Mouse (Mus musculus) heart, adult 2 months (tissue): Measurements from ENCODE around the gene Ispd. TPM values are rescaled to one million over a fixed set of nuclear protein-coding genes. Genes with fewer than 3 reads are reported as not detected.

Experiments
- DNase-seq, 2 experiments: peaks; one replicate each; pipeline ENCODE4 v3.0.0; 2021
- H3K27ac ChIP-seq: fragments of 200-600 bp; 2 replicates; pipeline ENCODE4 v1.8.1; 2022
- H3K27me3 ChIP-seq: fragments of 200-500 bp; 2 replicates; pipeline ENCODE4 v1.6.1; 2012; ENCODE audit warnings: mild to moderate bottlenecking, low read length, inconsistent platforms, mixed read lengths; ENCODE audit not compliant: control insufficient read depth, insufficient read depth
- H3K36me3 ChIP-seq: fragments of 200-500 bp; 2 replicates; pipeline ENCODE4 v1.6.1; 2012; ENCODE audit warnings: low read length, inconsistent platforms; ENCODE audit not compliant: control insufficient read depth, insufficient read depth
- H3K4me1 ChIP-seq: fragments of 200-500 bp; 2 replicates; pipeline ENCODE4 v1.6.1; 2011; ENCODE audit warnings: low read length; ENCODE audit not compliant: control insufficient read depth, insufficient read depth
- H3K4me3 ChIP-seq: fragments of 200-600 bp; 2 replicates; pipeline ENCODE4 v1.8.1; 2022
- H3K79me2 ChIP-seq: fragments of 200-500 bp; replicated peaks from 2 replicates; pipeline ENCODE4 v1.6.1; 2012; ENCODE audit warnings: mild to moderate bottlenecking, inconsistent platforms, low read length, moderate library complexity, mixed read lengths; ENCODE audit not compliant: control insufficient read depth, insufficient read depth
- H3K9ac ChIP-seq: fragments of 200-500 bp; 2 replicates; pipeline ENCODE4 v1.6.1; 2012; ENCODE audit warnings: low read depth, mild to moderate bottlenecking, control low read depth, inconsistent platforms, low read length, mixed read lengths
- CTCF ChIP-seq: fragments of 200-600 bp; IDR thresholded peaks from 2 replicates; pipeline ENCODE4 v1.8.1; 2022; ENCODE audit warnings: antibody characterized with exemption, mild to moderate bottlenecking, moderate library complexity
- EP300 ChIP-seq: fragments of 200-500 bp; IDR thresholded peaks from 2 replicates; pipeline ENCODE4 v1.6.1; 2011; ENCODE audit warnings: low read depth, low read length, control low read depth; ENCODE audit not compliant: insufficient read depth
- POLR2A ChIP-seq: fragments of 200-500 bp; IDR thresholded peaks from 2 replicates; pipeline ENCODE4 v1.6.1; 2011; ENCODE audit warnings: mild to moderate bottlenecking, low read depth, low read length, control low read depth; ENCODE audit not compliant: insufficient read depth
- WGBS: fragments of 180-500 bp; shearing (Covaris S2); methylation state at CpG from one replicate; pipeline ENCODE4 v1.1.7; 2018; 5-methylcytosine and 5-hydroxymethylcytosine counted together
- intact Hi-C: fragments of 180-260 bp; cut with DNase I; formaldehyde crosslinking; loops from one replicate; pipeline ENCODE4 v1.15.1; 2025
- polyA plus RNA-seq: library from polyadenylated mRNA; depleted of rRNA; stranded (reverse); fragments of >200 nt; gene quantifications from 2 replicates; pipeline ENCODE4 v1.2.3, GENCODE M21; 2012
- total RNA-seq, 2 experiments: library from RNA; stranded (reverse); gene quantifications; 2 replicates each; pipeline ENCODE4 v1.2.3; 2021

Ispd gene
- total and polyA plus RNA-seq, 3 experiments = 2.0 to 5.1 (median 4.4) TPM

GRCm38 (mm10) chr12:36475269-36475668, 94.0 kb downstream of the Ispd start:
- intact Hi-C loops = no loop called here
- WGBS = 78% methylated on average over 4 of the region's 4 CpGs
- H3K4me3 ChIP-seq = no peak overlapping the region
- no peak overlapping the region for H3K9ac ChIP-seq
- no peak for DNase-seq
- H3K27me3 ChIP-seq = no peaks in the 10 kb centered on the region
- TF ChIP-seq EP300 = no peak
- no peak for TF ChIP-seq POLR2A
- TF ChIP-seq CTCF = no peak
- no peaks in the 10 kb centered on the region for H3K4me1 ChIP-seq
- H3K79me2 ChIP-seq = no peaks in the 10 kb centered on the region
- no peak overlapping the region for H3K27ac ChIP-seq
- H3K36me3 ChIP-seq = no peaks in the 10 kb centered on the region

- no peak for DNase-seq
- no peak overlapping the region for H3K27ac ChIP-seq
- 64% methylated on average over 5 of the region's 5 CpGs for WGBS
Measured at GRCm38 (mm10) chr12:36476476-36476875, 95.2 kb downstream of the Ispd start.

GRCm38 (mm10) chr12:36477501-36477900, 96.3 kb downstream of the Ispd start:
- no peaks in the 10 kb centered on the region for H3K36me3 ChIP-seq
- H3K27me3 ChIP-seq = no peaks in the 10 kb centered on the region
- H3K27ac ChIP-seq = no peak overlapping the region
- WGBS = 29% methylated on average over 6 of the region's 6 CpGs
- H3K9ac ChIP-seq = no peak overlapping the region
- TF ChIP-seq POLR2A = no peak
- TF ChIP-seq EP300 = no peak
- TF ChIP-seq CTCF = no peak
- no peaks in the 10 kb centered on the region for H3K79me2 ChIP-seq
- H3K4me1 ChIP-seq = no peaks in the 10 kb centered on the region
- intact Hi-C loops = no loop called here
- DNase-seq = no peak
- H3K4me3 ChIP-seq = no peak overlapping the region

More at GRCm38 (mm10) chr12:36476476-36476875, 95.2 kb downstream of the Ispd start:
- H3K36me3 ChIP-seq = no peaks in the 10 kb centered on the region
- H3K4me1 ChIP-seq = no peaks in the 10 kb centered on the region
- intact Hi-C loops = no loop called here
- no peak for TF ChIP-seq EP300
- TF ChIP-seq CTCF = no peak
- TF ChIP-seq POLR2A = no peak
- no peaks in the 10 kb centered on the region for H3K79me2 ChIP-seq
- H3K4me3 ChIP-seq = no peak overlapping the region
- H3K9ac ChIP-seq = no peak overlapping the region
- no peaks in the 10 kb centered on the region for H3K27me3 ChIP-seq

- no peak for DNase-seq
- TF ChIP-seq EP300 (no peak), CTCF (no peak), POLR2A (no peak)
- no peak overlapping the region for H3K4me3 ChIP-seq
- H3K27ac ChIP-seq = no peak overlapping the region
- 66% methylated on average over 3 of the region's 3 CpGs for WGBS
- no peaks in the 10 kb centered on the region for H3K4me1 ChIP-seq
- no peaks in the 10 kb centered on the region for H3K36me3 ChIP-seq
- H3K79me2 ChIP-seq = no peaks in the 10 kb centered on the region
- intact Hi-C loops = no loop called here
- H3K27me3 ChIP-seq = no peaks in the 10 kb centered on the region
- H3K9ac ChIP-seq = no peak overlapping the region
Measured at GRCm38 (mm10) chr12:36477926-36478325, 96.7 kb downstream of the Ispd start.

- no peak overlapping the region for H3K4me3 ChIP-seq
- H3K79me2 ChIP-seq = no peaks in the 10 kb centered on the region
- DNase-seq = no peak
- no peak for TF ChIP-seq POLR2A
- no peak for TF ChIP-seq EP300
- TF ChIP-seq CTCF = no peak
- no peaks in the 10 kb centered on the region for H3K4me1 ChIP-seq
- no peaks in the 10 kb centered on the region for H3K36me3 ChIP-seq
- intact Hi-C loops = no loop called here
- H3K9ac ChIP-seq = no peak overlapping the region
- H3K27me3 ChIP-seq = no peaks in the 10 kb centered on the region
- 87% methylated on average over 3 of the region's 3 CpGs for WGBS
- no peak overlapping the region for H3K27ac ChIP-seq
Measured at GRCm38 (mm10) chr12:36481742-36482141, 100.5 kb downstream of the Ispd start.

GRCm38 (mm10) chr12:36483346-36483745, 102.1 kb downstream of the Ispd start:
- H3K4me3 ChIP-seq = no peak overlapping the region
- TF ChIP-seq CTCF (no peak), EP300 (no peak), POLR2A (no peak)
- DNase-seq = no peak
- no peaks in the 10 kb centered on the region for H3K36me3 ChIP-seq
- intact Hi-C loops = no loop called here
- H3K27me3 ChIP-seq = no peaks in the 10 kb centered on the region
- no peaks in the 10 kb centered on the region for H3K79me2 ChIP-seq
- 59% methylated on average over 2 of the region's 2 CpGs for WGBS
- no peak overlapping the region for H3K9ac ChIP-seq
- no peaks in the 10 kb centered on the region for H3K4me1 ChIP-seq
- no peak overlapping the region for H3K27ac ChIP-seq
